Comparison of ENCODE assay signal across 6 mouse cellular contexts in genomic region chr12:69386281-69386732, GRCm38 (mm10). TPM values are rescaled to one million over a fixed set of nuclear protein-coding genes. Genes with fewer than 3 reads are reported as not detected.
DNase-seq lines count a peak whose midpoint lies in the region; ATAC-seq and TF ChIP-seq lines count a peak whose summit lies in the region.
"Not testable (repeated sequence)": the region's sequence is repeated elsewhere in the genome, so short reads cannot be mapped to it uniquely, and the experiment has no call there.
"Had no signal": no experiment of that assay in that cellular context is flagged by ENCODE, and none has a peak within 500 bp of the region (broad histone marks: within the 10 kb centered on the region; RNA-seq: fewer than 3 reads in every experiment).

No protein-coding gene starts in this region.

- not testable (repeated sequence) for TF ChIP-seq CTCF in CH12.LX (conservative IDR thresholded peaks at IDR 0.05 in 1 of 2, IDR thresholded peaks at IDR 0.05 in 1 of 2; ENCODE audit: low read depth in 2 of 2, low read length in 2 of 2)

- not testable (repeated sequence) for TF ChIP-seq EP300 in CH12.LX (IDR thresholded peaks at IDR 0.05; ENCODE audit: low read length)

- peak overlapping the region; percentile 96 for H3K27ac ChIP-seq in CH12.LX (ENCODE audit: insufficient read depth, low read depth)

- H3K4me2 ChIP-seq in CH12.LX (ENCODE audit: insufficient read depth, low read depth, poor library complexity, severe bottlenecking): peak overlapping the region; percentile 74

- not testable (repeated sequence) for H3K79me2 ChIP-seq in CH12.LX (replicated peaks; ENCODE audit: control insufficient read depth, extremely low read depth, insufficient read depth, poor library complexity, severe bottlenecking)

- H3K9me3 ChIP-seq in CH12.LX (replicated peaks; ENCODE audit: low read length): not testable (repeated sequence)

- H3K4me1 ChIP-seq in CH12.LX (ENCODE audit: control insufficient read depth in 1 of 2, insufficient read depth in 2 of 2): peaks cover 9 to 35% of the 10 kb centered on the region in 2 experiments

- not testable (repeated sequence) for H3K36me3 ChIP-seq in CH12.LX (replicated peaks in 1 of 2; ENCODE audit: control insufficient read depth in 1 of 2, insufficient read depth in 1 of 2, low read length in 1 of 2)

- peak overlapping the region; percentile 48 for H3K9ac ChIP-seq in CH12.LX (ENCODE audit: insufficient read depth, low read depth)

- peak; percentile 4 for ATAC-seq in inflammation-experienced regulatory T-cells, adult 6 months

- dilution Hi-C loops in CH12.LX (cut with MboI; ENCODE audit: extremely low pct_ligation_motif_present, extremely low pct_unique_long_range_greater_than_20kb, low sequenced_read_pairs): not testable (repeated sequence)

- H3K27me3 ChIP-seq in CH12.LX (replicated peaks): not testable (repeated sequence)

- peak; percentile 38 for DNase-seq in 416B (ENCODE audit: low read depth)
- not testable (repeated sequence) for DNase-seq in CH12.LX (ENCODE audit: extremely low read depth)
- peak; percentile 10 for DNase-seq in heart, adult 11 months
- DNase-seq in naive thymus-derived CD4-positive, alpha-beta T cell, adult 2 months (ENCODE audit: low read depth): peak; percentile 67

- TF ChIP-seq RAD21 in CH12.LX (IDR thresholded peaks at IDR 0.05; ENCODE audit: low read depth, low read length): not testable (repeated sequence)

- peak overlapping the region in 1 of 3 experiments; percentile 49 for H3K4me3 ChIP-seq in CH12.LX (replicated peaks in 1 of 3; ENCODE audit: low read depth in 2 of 3, low read length in 2 of 3, poor library complexity in 1 of 3)

- in situ Hi-C loops in CH12.LX (cut with MboI; ENCODE audit: low pct_ligation_motif_present, low pct_unique_long_range_greater_than_20kb, low sequenced_read_pairs): not testable (repeated sequence)

- not testable (repeated sequence) for TF ChIP-seq POLR2A in CH12.LX (IDR thresholded peaks at IDR 0.05; ENCODE audit: low read depth, low read length)

TF ChIP-seq in CH12.LX, 34 proteins besides CTCF, POLR2A, EP300 and RAD21:
- TF ChIP-seq ZNF384 (IDR thresholded peaks at IDR 0.05; ENCODE audit: low read depth, low read length): peak; percentile 74

RNA-seq across cellular contexts. Expression of gene Gm9887, which starts 14.0 kb away (rescaled TPM):
- total RNA-seq in CH12.LX (2012; rRNA removed) (4.3 TPM in 2 replicates), CH12.LX (2014; rRNA removed) (not detected in 2 replicates)
- 3.4 and 4.3 TPM in 2 replicates for polyA plus RNA-seq in CH12.LX (2012; ENCODE audit: insufficient read length, low read depth)
- polyA plus RNA-seq in inflammation-experienced regulatory T-cells, adult 6 months (2017; shearing (Covaris generic)): not detected
- polyA plus RNA-seq: activated CD4-positive, CD25-positive, alpha-beta regulatory T cell, adult 4 months had no signal

RNA-seq across cellular contexts. Expression of gene Arf6, which starts 14.4 kb away (rescaled TPM):
- total RNA-seq in CH12.LX (2012; rRNA removed) (273 and 312 TPM in 2 replicates), CH12.LX (2014; rRNA removed) (308 and 375 TPM in 2 replicates)
- 224 and 258 TPM in 2 replicates for polyA plus RNA-seq in CH12.LX (2012; ENCODE audit: insufficient read length, low read depth)
- polyA plus RNA-seq in inflammation-experienced regulatory T-cells, adult 6 months (2017; shearing (Covaris generic)): 10 to 100 TPM; 40.5 to 93.3 (median 88.9) TPM

RNA-seq across cellular contexts. Expression of gene Nemf, which starts 29.3 kb away (rescaled TPM):
- total RNA-seq in CH12.LX (2012; rRNA removed) (34.3 and 37.5 TPM in 2 replicates), CH12.LX (2014; rRNA removed) (56.6 and 71.0 TPM in 2 replicates)
- polyA plus RNA-seq in CH12.LX (2012; ENCODE audit: insufficient read length, low read depth): 44.9 and 54.7 TPM in 2 replicates
- polyA plus RNA-seq in inflammation-experienced regulatory T-cells, adult 6 months (2017; shearing (Covaris generic)): 100 to 1,000 TPM; 135 to 198 (median 180) TPM
